ENCODE assay signal across 8 mouse cellular contexts in genomic region chr11:103359122-103359521, GRCm38 (mm10). TPM values are rescaled to one million over a fixed set of nuclear protein-coding genes. Genes with fewer than 3 reads are reported as not detected.
A peak's percentile ranks its signal among the peaks of the same experiment; 100 is the strongest.
DNase-seq lines count a peak whose midpoint lies in the region; ATAC-seq and TF ChIP-seq lines count a peak whose summit lies in the region.

No protein-coding gene starts in this region.

- peak overlapping the region; percentile 24 for H3K4me2 ChIP-seq in forebrain, embryonic 13.5 days
- peak overlapping the region; percentile 9; the same call in 1 of the 2 replicates for H3K4me2 ChIP-seq in lung, postnatal 0 days (replicated peaks; ENCODE audit: low read depth, low read length)

- DNase-seq in heart, postnatal 36 days, result peak; percentile 76 to 81
- peak in 1 of 2 experiments; percentile 65 for DNase-seq in layer of hippocampus, adult 2 months (ENCODE audit: low spot score in 2 of 2)
- DNase-seq in lung, postnatal 0 days (ENCODE audit: low spot score), result peak; percentile 88
- peak; percentile 77 for DNase-seq in ovary, postnatal 36 days (ENCODE audit: low spot score)
- peak; percentile 85 for DNase-seq in thymus, postnatal 4 days

- peak; percentile 63 for ATAC-seq in forebrain, embryonic 13.5 days
- ATAC-seq in lung, postnatal 0 days, result 0 out of 2 replicates have a peak, but pooled peaks have one; percentile 5

- peaks cover 72% of the 10 kb centered on the region for H3K4me1 ChIP-seq in E14TG2a.4 (replicated peaks; ENCODE audit: low read depth, low read length)
- peaks cover 9% of the 10 kb centered on the region for H3K4me1 ChIP-seq in brown adipose tissue, adult 24 weeks (ENCODE audit: control insufficient read depth, insufficient read depth, insufficient read length, low read length)
- peaks cover 52% of the 10 kb centered on the region for H3K4me1 ChIP-seq in forebrain, embryonic 13.5 days
- H3K4me1 ChIP-seq in lung, postnatal 0 days (ENCODE audit: insufficient read depth, low read depth, low read length), result peaks cover 9% of the 10 kb centered on the region

- H3K9me3 ChIP-seq in E14TG2a.4 (ENCODE audit: low read length), result peaks cover 7% of the 10 kb centered on the region; the same call in 1 of the 2 replicates
- H3K9me3 ChIP-seq in forebrain, embryonic 13.5 days (replicated peaks), result no peaks in the 10 kb centered on the region
- H3K9me3 ChIP-seq in lung, postnatal 0 days (ENCODE audit: low read length), result no peaks in the 10 kb centered on the region

- H3K4me3 ChIP-seq in E14TG2a.4 (replicated peaks; ENCODE audit: low read length), result peak overlapping the region; percentile 82
- H3K4me3 ChIP-seq in brown adipose tissue, adult 24 weeks (ENCODE audit: insufficient read depth, low read depth, low read length), result peak overlapping the region; percentile 39
- H3K4me3 ChIP-seq in forebrain, embryonic 13.5 days, result 0 out of 2 replicates have a peak overlapping the region, but pooled peaks have one; percentile 0
- no peak overlapping the region for H3K4me3 ChIP-seq in layer of hippocampus, adult 2 months
- no peak overlapping the region for H3K4me3 ChIP-seq in lung, postnatal 0 days (ENCODE audit: low read depth, low read length)

- H3K27me3 ChIP-seq in E14TG2a.4 (ENCODE audit: insufficient read depth, low read length), result peaks cover 68% of the 10 kb centered on the region
- peaks cover 79% of the 10 kb centered on the region for H3K27me3 ChIP-seq in forebrain, embryonic 13.5 days
- peaks cover 3% of the 10 kb centered on the region; the same call in 1 of the 2 replicates for H3K27me3 ChIP-seq in lung, postnatal 0 days (replicated peaks; ENCODE audit: insufficient read depth, low read length)

- 2% methylated on average over 22 of the region's 22 CpGs for WGBS in forebrain, embryonic 13.5 days
- 4% methylated on average over 22 of the region's 22 CpGs for WGBS in lung, postnatal 0 days

- no peak for TF ChIP-seq EP300 in lung, postnatal 0 days (IDR thresholded peaks at IDR 0.05)

- H3K27ac ChIP-seq in brown adipose tissue, adult 24 weeks (replicated peaks; ENCODE audit: low read depth, low read length), result peak overlapping the region; percentile 20
- H3K27ac ChIP-seq in forebrain, embryonic 13.5 days, result no peak overlapping the region
- no peak overlapping the region; the same call in 1 of the 2 replicates for H3K27ac ChIP-seq in layer of hippocampus, adult 2 months
- no peak overlapping the region for H3K27ac ChIP-seq in lung, postnatal 0 days (ENCODE audit: low read length)

- peak; percentile 70 for TF ChIP-seq CTCF in E14TG2a.4 (conservative IDR thresholded peaks at IDR 0.05; ENCODE audit: low read length)
- TF ChIP-seq CTCF in layer of hippocampus, adult 2 months (conservative IDR thresholded peaks at IDR 0.05), result peak; percentile 90
- peak; percentile 90 for TF ChIP-seq CTCF in lung, postnatal 0 days (IDR thresholded peaks at IDR 0.05)

- no peaks in the 10 kb centered on the region for H3K36me3 ChIP-seq in E14TG2a.4 (ENCODE audit: insufficient read depth, low read length)
- H3K36me3 ChIP-seq in forebrain, embryonic 13.5 days (ENCODE audit: poor library complexity, severe bottlenecking), result no peaks in the 10 kb centered on the region
- H3K36me3 ChIP-seq in lung, postnatal 0 days (ENCODE audit: insufficient read depth, low read length), result no peaks in the 10 kb centered on the region

- intact Hi-C loops in heart, postnatal 36 days (cut with DNase I), result loop anchor here (1.0 to 2.0 kb wide), 3 partner anchors 26 to 197 kb away; no protein-coding TSS in a partner anchor

- H3K9ac ChIP-seq in forebrain, embryonic 13.5 days, result no peak overlapping the region
- no peak overlapping the region for H3K9ac ChIP-seq in lung, postnatal 0 days (replicated peaks; ENCODE audit: low read depth)

RNA-seq across cellular contexts. Expression of gene Arhgap27, which starts 4.4 kb away (rescaled TPM):
- 3.8 and 6.9 TPM in 2 replicates for polyA plus RNA-seq in brown adipose tissue, adult 24 weeks (2012; ENCODE audit: insufficient read depth, insufficient read length, missing spikeins)
- polyA plus RNA-seq in forebrain, embryonic 13.5 days (2015; fragmentation: Nextera tagmentation; extraction: Ambion mirVana), result 2.2 and 2.3 TPM in 2 replicates
- 10 to 100 TPM; 16.3 to 17.6 TPM for total RNA-seq in heart, postnatal 36 days (2021)
- 10 to 100 TPM; 11.8 to 14.0 TPM for total RNA-seq in layer of hippocampus, adult 2 months (2021)
- polyA plus RNA-seq in lung, postnatal 0 days (2015; fragmentation: Nextera tagmentation; extraction: Ambion mirVana), result 18.5 and 20.0 TPM in 2 replicates

RNA-seq across cellular contexts. Expression of gene Plekhm1, which starts 53.4 kb away (rescaled TPM):
- polyA plus RNA-seq in brown adipose tissue, adult 24 weeks (2012; ENCODE audit: insufficient read depth, insufficient read length, missing spikeins), result 13.4 and 14.6 TPM in 2 replicates
- 7.7 and 8.0 TPM in 2 replicates for polyA plus RNA-seq in forebrain, embryonic 13.5 days (2015; fragmentation: Nextera tagmentation; extraction: Ambion mirVana)
- 10 to 100 TPM; 11.9 to 12.9 TPM for total RNA-seq in heart, postnatal 36 days (2021)
- 10 to 100 TPM; 18.3 to 20.3 TPM for total RNA-seq in layer of hippocampus, adult 2 months (2021)
- polyA plus RNA-seq in lung, postnatal 0 days (2015; fragmentation: Nextera tagmentation; extraction: Ambion mirVana), result 8.1 and 9.4 TPM in 2 replicates

Comparison
In these comparisons a context has a peak if more than half of its experiments do, and no peak if none do; other contexts are left out.
1. H3K4me3 ChIP-seq: peak in E14TG2a.4 (single experiment), brown adipose tissue, adult 24 weeks (single experiment) and forebrain, embryonic 13.5 days (single experiment); none in layer of hippocampus, adult 2 months (single experiment) and lung, postnatal 0 days (single experiment).
2. Peak in every context shown above with its lines, with median percentiles within 50 percentile points of each other: CTCF ChIP-seq.